ENCODE assay signal across 8 mouse cellular contexts in the genomic region with DNA sequence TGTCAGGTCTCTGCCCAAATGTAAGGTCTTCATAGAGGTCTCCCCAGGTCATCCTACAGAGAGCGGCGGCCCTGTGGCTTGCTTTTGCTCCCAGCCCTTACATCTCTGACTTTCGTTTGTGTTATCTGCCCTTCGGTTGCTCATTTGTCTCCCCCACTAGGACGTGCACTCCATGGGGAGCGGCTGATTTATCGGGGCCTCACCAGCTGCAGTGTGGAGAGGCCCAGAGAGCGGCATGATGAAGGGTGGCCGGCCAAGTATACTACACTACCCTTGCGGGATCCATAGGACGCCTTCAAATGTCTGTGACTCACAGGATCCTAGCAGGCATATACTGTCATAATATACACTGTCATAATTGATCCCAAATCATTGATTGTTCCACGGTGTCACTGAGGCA.
"Had no signal": no experiment of that assay in that cellular context is flagged by ENCODE, and none has a peak within 500 bp of the region (broad histone marks: within the 10 kb centered on the region; RNA-seq: fewer than 3 reads in every experiment).

No protein-coding gene starts in this region.

- DNase-seq: kidney, adult 8-10 months; kidney, postnatal 25 days; lung, postnatal 36 days had no signal

- H3K4me1 ChIP-seq: midbrain, embryonic 13.5 days had no signal

- H3K36me3 ChIP-seq: limb, embryonic 12.5 days; midbrain, embryonic 13.5 days had no signal

- H3K9me3 ChIP-seq: limb, embryonic 12.5 days; midbrain, embryonic 13.5 days had no signal

- H3K4me3 ChIP-seq: limb, embryonic 12.5 days; midbrain, embryonic 13.5 days had no signal

- H3K27me3 ChIP-seq: midbrain, embryonic 13.5 days had no signal

- H3K27ac ChIP-seq: limb, embryonic 12.5 days; midbrain, embryonic 13.5 days; stomach, postnatal 0 days had no signal

- H3K4me2 ChIP-seq: limb, embryonic 12.5 days; midbrain, embryonic 13.5 days had no signal

- H3K9ac ChIP-seq: limb, embryonic 12.5 days; midbrain, embryonic 13.5 days had no signal

- ATAC-seq: intestine, postnatal 0 days; lung, postnatal 0 days; midbrain, embryonic 13.5 days had no signal
